Mouse (Mus musculus) midbrain, postnatal 0 days (tissue): ENCODE data around the gene Mettl2. TPM values are rescaled to one million over a fixed set of nuclear protein-coding genes. Genes with fewer than 3 reads are reported as not detected.
"Not testable (repeated sequence)": the region's sequence is repeated elsewhere in the genome, so short reads cannot be mapped to it uniquely, and the experiment has no call there.

Experiments used
- ATAC-seq: fragments of 200-750 bp; cut with Nextera tagmentation; 2 replicates; pipeline ENCODE4 v1.8.0; 2017; ENCODE audit warnings: moderate number of reproducible peaks, mild to moderate bottlenecking, moderate TSS enrichment, moderate library complexity; ENCODE audit not compliant: low FRiP score
- DNase-seq: peaks from one replicate; pipeline ENCODE4 v3.0.0-alpha.2; 2015; ENCODE audit warnings: low spot score
- H3K27ac ChIP-seq: fragments of 300-500 bp; sonication (generic); 2 replicates; pipeline ENCODE4 v1.5.1; 2014; ENCODE audit warnings: low read depth, mild to moderate bottlenecking, low read length, mixed read lengths
- H3K27me3 ChIP-seq: fragments of 300-500 bp; sonication (generic); 2 replicates; pipeline ENCODE4 v1.6.1; 2014; ENCODE audit warnings: low read length, control low read depth, mixed read lengths; ENCODE audit not compliant: insufficient read depth
- H3K36me3 ChIP-seq: fragments of 300-500 bp; sonication (generic); 2 replicates; pipeline ENCODE4 v1.6.1; 2014; ENCODE audit warnings: low read length, control low read depth, mixed read lengths; ENCODE audit not compliant: insufficient read depth
- H3K4me1 ChIP-seq: fragments of 300-500 bp; sonication (generic); 2 replicates; pipeline ENCODE4 v1.6.1; 2014; ENCODE audit warnings: mild to moderate bottlenecking, control low read depth, antibody characterized with exemption, low read length, mixed read lengths; ENCODE audit not compliant: insufficient read depth
- H3K4me2 ChIP-seq: fragments of 300-500 bp; sonication (generic); 2 replicates; pipeline ENCODE4 v1.6.1; 2014; ENCODE audit warnings: low read depth, mild to moderate bottlenecking, low read length, mixed read lengths; ENCODE audit not compliant: poor library complexity, severe bottlenecking
- H3K4me3 ChIP-seq: fragments of 300-500 bp; sonication (generic); 2 replicates; pipeline ENCODE4 v1.5.1; 2014; ENCODE audit warnings: low read depth, mild to moderate bottlenecking, low read length, moderate library complexity
- H3K9ac ChIP-seq: fragments of 300-500 bp; sonication (generic); replicated peaks from 2 replicates; pipeline ENCODE4 v1.6.1; 2014; ENCODE audit warnings: mild to moderate bottlenecking, low read length, moderate library complexity, mixed read lengths; ENCODE audit not compliant: poor library complexity, severe bottlenecking
- H3K9me3 ChIP-seq: fragments of 300-500 bp; sonication (generic); 2 replicates; pipeline ENCODE4 v1.6.1; 2016; ENCODE audit warnings: low read length, control low read depth
- CTCF ChIP-seq: IDR thresholded peaks from 2 replicates; pipeline ENCODE4 v1.5.1; 2016; ENCODE audit warnings: antibody characterized with exemption, mild to moderate bottlenecking
- WGBS: fragments of 180-500 bp; shearing (Covaris S2); extraction: QIAGEN DNeasy Blood & Tissue Kit; methylation state at CpG from one replicate; pipeline ENCODE4 v1.1.7; 2014; 5-methylcytosine and 5-hydroxymethylcytosine counted together
- polyA plus RNA-seq: library from polyadenylated mRNA; unstranded; fragments of >200 nt; fragmentation: Nextera tagmentation; extraction: Ambion mirVana; gene quantifications from 2 replicates; pipeline ENCODE4 v1.2.1, GENCODE M21; 2015
- total RNA-seq: library from RNA; depleted of rRNA; stranded (reverse); fragments of >200 nt; gene quantifications from 2 replicates; pipeline ENCODE4 v1.2.3, GENCODE M21; 2014

Mettl2 gene
- total and polyA plus RNA-seq, 2 experiments from 2014 or later = 28.0 to 35.6 TPM

- H3K36me3 ChIP-seq = peaks cover 7% of the 10 kb centered on the region; the same call in 1 of the 2 replicates
- peak overlapping the region; percentile 73 for H3K9ac ChIP-seq
- WGBS = 2% methylated on average over 41 of the region's 49 CpGs
- TF ChIP-seq CTCF = no peak
- no peaks in the 10 kb centered on the region for H3K27me3 ChIP-seq
- H3K4me2 ChIP-seq = peak overlapping the region; percentile 71
- H3K4me1 ChIP-seq = peaks cover 8% of the 10 kb centered on the region
- ATAC-seq (peak; percentile 33; the same call in 1 of the 2 replicates), DNase-seq (no peak)
- peak overlapping the region; percentile 84 for H3K4me3 ChIP-seq
- 0 out of 2 replicates have a peak overlapping the region, but pooled peaks have one; percentile 3 for H3K27ac ChIP-seq
- H3K9me3 ChIP-seq = no peaks in the 10 kb centered on the region
Measured at GRCm38 (mm10) chr11:105126520-105127029, 350 bp downstream of the Mettl2 start.

GRCm38 (mm10) chr11:105135692-105136091, 9.5 kb downstream of the Mettl2 start:
- H3K36me3 ChIP-seq = peaks cover 64% of the 10 kb centered on the region
- H3K27ac ChIP-seq = no peak overlapping the region
- no peaks in the 10 kb centered on the region for H3K4me1 ChIP-seq
- DNase-seq = no peak
- no peak overlapping the region for H3K4me3 ChIP-seq
- no peak for TF ChIP-seq CTCF
- no peak for ATAC-seq
- H3K9me3 ChIP-seq = no peaks in the 10 kb centered on the region
- no peak overlapping the region for H3K4me2 ChIP-seq
- no peaks in the 10 kb centered on the region for H3K27me3 ChIP-seq
- no peak overlapping the region for H3K9ac ChIP-seq
- 97% methylated on average over 7 of the region's 7 CpGs for WGBS

- H3K4me1 ChIP-seq, H3K27me3 ChIP-seq, H3K9me3 ChIP-seq, ATAC-seq, H3K27ac ChIP-seq, H3K4me2 ChIP-seq, H3K4me3 ChIP-seq, DNase-seq, H3K9ac ChIP-seq: not testable (repeated sequence)
- peaks cover 52% of the 10 kb centered on the region for H3K36me3 ChIP-seq
- WGBS = 85% methylated on average over 2 of the region's 2 CpGs
Measured at GRCm38 (mm10) chr11:105137255-105137654, 11.0 kb downstream of the Mettl2 start.

- DNase-seq, H3K27me3 ChIP-seq, H3K27ac ChIP-seq, ATAC-seq, H3K9ac ChIP-seq, H3K4me1 ChIP-seq, H3K9me3 ChIP-seq, H3K4me3 ChIP-seq, H3K4me2 ChIP-seq: not testable (repeated sequence)
- H3K36me3 ChIP-seq = peaks cover 20% of the 10 kb centered on the region
- 98% methylated on average over 7 of the region's 8 CpGs for WGBS
Measured at GRCm38 (mm10) chr11:105140512-105140911, 14.3 kb downstream of the Mettl2 start.

GRCm38 (mm10) chr11:105141115-105141514, 14.9 kb downstream of the Mettl2 start:
- H3K9me3 ChIP-seq = no peaks in the 10 kb centered on the region
- H3K36me3 ChIP-seq = peaks cover 16% of the 10 kb centered on the region

GRCm38 (mm10) chr11:105143564-105143963, 17.3 kb downstream of the Mettl2 start:
- peaks cover 10% of the 10 kb centered on the region; the same call in 1 of the 2 replicates for H3K36me3 ChIP-seq
- H3K4me1 ChIP-seq = no peaks in the 10 kb centered on the region
- H3K27ac ChIP-seq = no peak overlapping the region
- TF ChIP-seq CTCF = no peak
- H3K4me3 ChIP-seq = no peak overlapping the region
- H3K4me2 ChIP-seq = no peak overlapping the region
- DNase-seq (no peak), ATAC-seq (no peak)
- H3K9ac ChIP-seq = no peak overlapping the region
- no peaks in the 10 kb centered on the region for H3K27me3 ChIP-seq
- no peaks in the 10 kb centered on the region for H3K9me3 ChIP-seq

More at GRCm38 (mm10) chr11:105141115-105141514, 14.9 kb downstream of the Mettl2 start:
- H3K4me1 ChIP-seq = no peaks in the 10 kb centered on the region
- no peak for DNase-seq
- no peaks in the 10 kb centered on the region for H3K27me3 ChIP-seq
- H3K4me2 ChIP-seq = no peak overlapping the region
- no peak overlapping the region for H3K4me3 ChIP-seq
- no peak overlapping the region for H3K27ac ChIP-seq
- ATAC-seq = no peak
- no peak for TF ChIP-seq CTCF
- no peak overlapping the region for H3K9ac ChIP-seq
- 97% methylated on average over 5 of the region's 5 CpGs for WGBS
